ENCODE assay signal across 25 mouse cellular contexts in the genomic region with DNA sequence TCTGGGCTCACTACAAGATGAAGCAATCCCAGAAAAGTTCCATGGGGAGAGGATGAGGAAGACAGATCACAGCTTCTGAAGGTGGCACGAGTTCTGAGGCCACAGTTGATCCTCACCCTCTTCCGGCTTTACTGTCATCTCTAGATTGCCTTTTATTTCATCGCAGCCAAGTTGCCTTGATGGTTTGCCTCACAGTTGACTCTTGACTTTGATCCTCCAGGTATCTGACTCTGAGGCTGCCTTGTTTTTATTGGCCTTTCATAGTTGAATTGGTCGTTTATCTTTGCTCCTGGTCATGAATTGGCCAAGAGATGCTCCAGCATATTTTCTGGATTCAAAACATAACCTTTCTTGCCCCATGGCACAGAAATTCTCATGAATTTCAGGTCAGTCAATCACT.
"Had no signal": no experiment of that assay in that cellular context is flagged by ENCODE, and none has a peak within 500 bp of the region (broad histone marks: within the 10 kb centered on the region; RNA-seq: fewer than 3 reads in every experiment).

No protein-coding gene starts in this region.

- DNase-seq: gastrocnemius, adult 2 months; gastrocnemius, postnatal 10 days; gastrocnemius, postnatal 25 days; heart, adult 18-20 months; heart, postnatal 10 days; heart, postnatal 36 days; kidney, adult 11 months; kidney, adult 2 months; kidney, adult 9 months; kidney, postnatal 14 days; kidney, postnatal 36 days; layer of hippocampus, adult 9-11 months; layer of hippocampus, postnatal 36 days; left cerebral cortex, postnatal 4 days; liver, embryonic 13.5 days had no signal

- H3K27me3 ChIP-seq: heart, embryonic 12.5 days; hindbrain, embryonic 13.5 days; hindbrain, embryonic 15.5 days; kidney, embryonic 15.5 days; liver, embryonic 13.5 days; liver, embryonic 15.5 days had no signal

- H3K4me3 ChIP-seq: gastrocnemius, adult 2 months; heart, embryonic 10.5 days; heart, embryonic 12.5 days; hindbrain, embryonic 13.5 days; hindbrain, embryonic 15.5 days; kidney, embryonic 15.5 days; limb, embryonic 12.5 days; liver, embryonic 13.5 days; liver, embryonic 15.5 days had no signal

- ATAC-seq: hindbrain, postnatal 0 days; intestine, embryonic 16.5 days had no signal

- H3K36me3 ChIP-seq: heart, embryonic 10.5 days; heart, embryonic 12.5 days; hindbrain, embryonic 13.5 days; hindbrain, embryonic 15.5 days; kidney, embryonic 15.5 days; limb, embryonic 12.5 days; liver, embryonic 13.5 days; liver, embryonic 15.5 days had no signal

- H3K27ac ChIP-seq: gastrocnemius, adult 2 months; heart, embryonic 10.5 days; hindbrain, embryonic 13.5 days; hindbrain, embryonic 15.5 days; hindbrain, postnatal 0 days; kidney, embryonic 15.5 days; kidney, postnatal 0 days; limb, embryonic 12.5 days; liver, embryonic 13.5 days; liver, embryonic 15.5 days had no signal

- H3K9ac ChIP-seq: heart, embryonic 12.5 days; hindbrain, embryonic 13.5 days; hindbrain, embryonic 15.5 days; kidney, embryonic 15.5 days; limb, embryonic 12.5 days; liver, embryonic 13.5 days; liver, embryonic 15.5 days had no signal

- H3K4me2 ChIP-seq: heart, embryonic 12.5 days; hindbrain, embryonic 13.5 days; hindbrain, embryonic 15.5 days; kidney, embryonic 15.5 days; limb, embryonic 12.5 days; liver, embryonic 13.5 days; liver, embryonic 15.5 days had no signal

- H3K4me1 ChIP-seq: hindbrain, embryonic 13.5 days; hindbrain, embryonic 15.5 days; kidney, embryonic 15.5 days; liver, embryonic 15.5 days had no signal

- H3K9me3 ChIP-seq: heart, embryonic 10.5 days; heart, embryonic 12.5 days; hindbrain, embryonic 13.5 days; hindbrain, embryonic 15.5 days; kidney, embryonic 15.5 days; limb, embryonic 12.5 days; liver, embryonic 13.5 days; liver, embryonic 15.5 days had no signal
